Mouse (Mus musculus): ENCODE data around the gene Ltf.

DNA sequence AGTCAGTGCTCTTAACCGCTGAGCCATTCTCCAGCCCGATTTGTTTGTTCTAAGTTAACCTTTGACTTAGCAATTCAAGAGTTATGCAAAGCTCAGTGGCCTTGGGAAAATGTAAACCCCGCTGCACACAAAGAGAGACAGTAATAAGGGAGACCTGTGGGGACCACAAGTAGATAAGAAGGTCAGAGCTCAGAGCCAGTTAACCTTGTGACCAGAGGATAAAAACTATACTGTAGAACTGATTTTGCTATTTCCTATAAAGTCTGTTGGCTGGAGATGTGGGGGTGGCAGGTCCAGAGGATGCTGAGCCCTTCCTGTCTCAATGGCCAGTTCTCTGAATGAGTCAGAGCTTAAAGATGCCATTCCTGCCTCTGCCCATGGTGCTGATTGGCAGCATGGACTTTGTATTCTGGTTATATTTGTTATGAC lies 25.8 kb upstream of the Ltf start:
- TF ChIP-seq MAFK (IDR thresholded peaks at IDR 0.05; ENCODE audit: borderline replicate concordance, low read depth, low read length) (no peak), CTCF (IDR thresholded peaks at IDR 0.05 in 2 of 3, conservative IDR thresholded peaks at IDR 0.05 in 1 of 3; ENCODE audit: control insufficient read depth in 1 of 3, insufficient read depth in 1 of 3, low read depth in 2 of 3, low read length in 3 of 3, poor library complexity in 1 of 3, severe bottlenecking in 1 of 3) (no peak), POLR2AphosphoS2 (IDR thresholded peaks at IDR 0.05; ENCODE audit: low read length) (no peak), MYB (IDR thresholded peaks at IDR 0.05; ENCODE audit: low read depth, low read length) (no peak), RAD21 (IDR thresholded peaks at IDR 0.05; ENCODE audit: low read depth, low read length) (no peak), UBTF (IDR thresholded peaks at IDR 0.05; ENCODE audit: borderline replicate concordance, insufficient read depth, low read depth, low read length) (no peak), ZKSCAN1 (IDR thresholded peaks at IDR 0.05; ENCODE audit: low read depth, low read length) (no peak), POLR2A (IDR thresholded peaks at IDR 0.05; ENCODE audit: control insufficient read depth in 1 of 2, insufficient read depth in 1 of 2, low read depth in 1 of 2, low read length in 2 of 2, poor library complexity in 1 of 2) (no peak)

All from MEL (cell line).